Mouse (Mus musculus): ENCODE measurements around the gene Rere. TPM values are rescaled to one million over a fixed set of nuclear protein-coding genes. Genes with fewer than 3 reads are reported as not detected.
A peak's percentile ranks its signal among the peaks of the same experiment; 100 is the strongest.

The Rere gene
- polyA plus RNA-seq, 1 experiment from 2014 or later = 29.5 TPM

DNA sequence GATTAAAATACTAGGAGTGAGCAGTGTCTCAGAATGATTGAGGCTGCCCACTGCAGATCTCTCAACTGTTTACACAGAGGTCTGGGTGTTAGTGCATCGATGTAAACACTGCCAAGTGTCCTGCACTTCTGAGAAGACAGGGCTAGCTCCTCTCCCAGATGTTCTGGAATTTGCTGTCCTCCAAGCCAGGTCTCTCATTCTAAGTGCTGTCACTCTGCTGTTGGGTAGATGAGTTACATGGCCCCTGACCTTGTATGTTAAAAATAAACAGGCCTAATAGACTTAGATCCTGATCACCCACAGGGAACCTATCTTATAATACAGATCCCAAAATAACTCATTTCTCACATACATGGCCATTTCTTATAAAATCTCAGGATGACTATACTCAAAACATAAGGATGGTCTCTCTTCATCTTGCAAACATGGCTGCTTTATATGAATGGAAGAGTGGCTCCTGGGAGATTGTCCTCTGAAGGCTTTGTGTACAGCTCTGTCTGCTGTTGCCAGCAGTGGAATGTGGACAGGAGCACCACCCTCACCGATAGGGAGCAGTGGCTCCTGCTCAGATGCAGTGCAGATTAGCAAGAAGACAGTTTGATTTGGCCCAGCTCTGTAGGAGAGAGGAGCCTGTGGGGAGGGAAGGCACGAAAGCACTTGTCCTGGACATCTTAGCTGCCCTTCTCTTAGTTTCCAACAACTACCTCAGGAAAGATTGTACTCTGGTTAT is 294.1 kb downstream of the Rere start:
- peak overlapping the region; percentile 26; the same call in 1 of the 2 replicates for H3K27ac ChIP-seq (ENCODE audit: poor library complexity, severe bottlenecking)
- H3K4me1 ChIP-seq (replicated peaks) = peaks cover 39% of the 10 kb centered on the region
- no peaks in the 10 kb centered on the region for H3K9me3 ChIP-seq (replicated peaks)
- H3K9ac ChIP-seq = no peak overlapping the region
- no peaks in the 10 kb centered on the region for H3K27me3 ChIP-seq (replicated peaks)
- ATAC-seq (ENCODE audit: insufficient number of reproducible peaks, low FRiP score) = no peak
- WGBS = 54% methylated on average over 3 of the region's 3 CpGs
- H3K4me2 ChIP-seq = no peak overlapping the region
- no peak overlapping the region for H3K4me3 ChIP-seq
- H3K36me3 ChIP-seq = peaks cover 11% of the 10 kb centered on the region

DNA sequence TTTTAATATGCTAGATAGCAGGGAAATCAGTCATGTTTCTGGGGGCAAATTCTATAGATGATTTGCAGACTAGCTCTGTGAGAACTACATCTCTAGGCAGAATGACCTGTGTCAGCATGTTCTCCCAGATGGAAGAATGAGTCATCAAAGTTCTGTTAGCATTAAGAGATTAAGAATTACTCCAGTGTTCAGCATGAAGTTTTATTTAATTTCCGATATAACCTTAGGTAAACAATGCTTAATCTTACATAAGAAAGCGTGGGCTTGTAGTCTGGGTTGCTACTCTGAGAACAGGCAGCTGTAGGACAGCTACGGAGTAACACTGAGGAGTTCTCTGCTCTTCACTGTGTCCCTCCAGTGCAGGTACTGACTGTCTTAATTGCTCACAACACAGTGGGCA is 294.9 kb downstream of the Rere start:
- ATAC-seq (ENCODE audit: insufficient number of reproducible peaks, low FRiP score) = no peak
- Histone ChIP-seq H3K36me3 (peaks cover 11% of the 10 kb centered on the region), H3K27me3 (replicated peaks) (no peaks in the 10 kb centered on the region), H3K27ac (ENCODE audit: poor library complexity, severe bottlenecking) (no peak overlapping the region), H3K4me1 (replicated peaks) (peaks cover 41% of the 10 kb centered on the region), H3K4me3 (no peak overlapping the region), H3K9me3 (replicated peaks) (no peaks in the 10 kb centered on the region), H3K9ac (no peak overlapping the region), H3K4me2 (no peak overlapping the region)
- 80% methylated on average over 3 of the region's 3 CpGs for WGBS

DNA sequence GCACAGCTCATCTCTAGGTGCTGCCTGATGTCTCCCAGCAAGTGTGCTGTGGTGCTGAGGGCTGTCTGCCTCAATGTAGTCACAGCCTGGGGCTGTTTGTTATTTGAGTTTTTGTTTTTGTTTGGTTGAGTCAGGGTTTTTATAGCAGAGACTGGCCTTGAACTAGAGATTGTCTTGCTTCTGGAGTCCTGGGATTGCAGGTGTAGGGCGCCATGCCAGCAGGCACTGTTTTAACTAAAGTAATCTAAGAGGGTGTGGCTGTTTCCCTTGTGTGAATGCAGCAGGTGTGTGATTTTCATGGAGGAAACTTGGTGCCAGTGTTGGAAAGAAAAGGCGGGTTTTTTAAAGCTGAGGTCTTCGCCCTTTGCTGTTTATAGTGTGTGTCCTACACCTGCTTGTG is 296.6 kb downstream of the Rere start:
- H3K27ac ChIP-seq (ENCODE audit: poor library complexity, severe bottlenecking) = no peak overlapping the region
- no peaks in the 10 kb centered on the region for H3K9me3 ChIP-seq (replicated peaks)
- H3K4me3 ChIP-seq = no peak overlapping the region
- peaks cover 50% of the 10 kb centered on the region for H3K4me1 ChIP-seq (replicated peaks)
- no peak overlapping the region for H3K4me2 ChIP-seq
- peaks cover 7% of the 10 kb centered on the region; the same call in 1 of the 2 replicates for H3K36me3 ChIP-seq
- no peak for ATAC-seq (ENCODE audit: insufficient number of reproducible peaks, low FRiP score)
- 98% methylated on average over 3 of the region's 3 CpGs for WGBS
- no peak overlapping the region for H3K9ac ChIP-seq
- H3K27me3 ChIP-seq (replicated peaks) = no peaks in the 10 kb centered on the region

DNA sequence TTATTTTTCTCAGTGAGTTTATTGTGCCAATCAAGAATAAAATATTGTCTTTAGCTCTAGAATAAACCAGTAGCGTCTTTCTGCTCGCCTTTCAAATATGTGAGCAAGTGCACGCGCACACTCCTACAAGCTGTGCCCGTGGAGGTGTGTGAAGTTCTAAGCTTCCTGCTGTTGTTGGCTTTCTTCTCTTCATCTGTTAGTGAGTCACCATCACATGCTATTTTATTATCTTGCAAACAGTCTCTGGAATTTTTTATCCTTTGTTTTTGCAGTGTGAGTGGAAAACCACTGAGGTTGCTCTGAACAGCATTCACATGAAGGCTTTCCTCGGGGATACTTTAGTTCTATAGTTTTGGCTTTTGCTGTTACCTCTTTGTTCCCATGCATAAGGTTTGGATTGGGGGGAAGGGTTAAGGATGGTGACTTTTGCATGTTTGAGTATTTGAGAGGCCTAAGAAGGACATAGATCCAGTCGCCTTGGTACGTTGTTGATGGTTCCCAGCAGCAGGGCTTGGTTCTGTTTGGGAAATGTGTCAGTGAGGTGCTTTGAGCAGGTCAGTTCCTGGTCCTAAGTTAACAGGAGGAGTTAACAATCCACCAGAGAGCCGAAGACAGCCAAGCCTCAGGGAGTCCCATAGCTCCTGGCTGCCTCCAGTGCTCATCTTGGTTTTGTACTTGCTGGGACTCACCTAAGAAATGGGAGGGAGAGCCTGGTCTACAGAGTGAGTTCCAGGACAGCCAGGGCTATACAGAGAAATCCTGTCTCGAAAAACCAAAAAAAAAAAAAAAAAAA is 300.7 kb downstream of the Rere start:
- Histone ChIP-seq H3K27ac (ENCODE audit: poor library complexity, severe bottlenecking) (peak overlapping the region; percentile 80), H3K9ac (peak overlapping the region; percentile 34; the same call in 1 of the 2 replicates), H3K4me2 (no peak overlapping the region), H3K9me3 (replicated peaks) (no peaks in the 10 kb centered on the region), H3K4me1 (replicated peaks) (peaks cover 57% of the 10 kb centered on the region), H3K36me3 (no peaks in the 10 kb centered on the region; the same call in 1 of the 2 replicates), H3K4me3 (no peak overlapping the region), H3K27me3 (replicated peaks) (no peaks in the 10 kb centered on the region)
- 56% methylated on average over 10 of the region's 10 CpGs for WGBS
- ATAC-seq (ENCODE audit: insufficient number of reproducible peaks, low FRiP score) = peak; percentile 47

DNA sequence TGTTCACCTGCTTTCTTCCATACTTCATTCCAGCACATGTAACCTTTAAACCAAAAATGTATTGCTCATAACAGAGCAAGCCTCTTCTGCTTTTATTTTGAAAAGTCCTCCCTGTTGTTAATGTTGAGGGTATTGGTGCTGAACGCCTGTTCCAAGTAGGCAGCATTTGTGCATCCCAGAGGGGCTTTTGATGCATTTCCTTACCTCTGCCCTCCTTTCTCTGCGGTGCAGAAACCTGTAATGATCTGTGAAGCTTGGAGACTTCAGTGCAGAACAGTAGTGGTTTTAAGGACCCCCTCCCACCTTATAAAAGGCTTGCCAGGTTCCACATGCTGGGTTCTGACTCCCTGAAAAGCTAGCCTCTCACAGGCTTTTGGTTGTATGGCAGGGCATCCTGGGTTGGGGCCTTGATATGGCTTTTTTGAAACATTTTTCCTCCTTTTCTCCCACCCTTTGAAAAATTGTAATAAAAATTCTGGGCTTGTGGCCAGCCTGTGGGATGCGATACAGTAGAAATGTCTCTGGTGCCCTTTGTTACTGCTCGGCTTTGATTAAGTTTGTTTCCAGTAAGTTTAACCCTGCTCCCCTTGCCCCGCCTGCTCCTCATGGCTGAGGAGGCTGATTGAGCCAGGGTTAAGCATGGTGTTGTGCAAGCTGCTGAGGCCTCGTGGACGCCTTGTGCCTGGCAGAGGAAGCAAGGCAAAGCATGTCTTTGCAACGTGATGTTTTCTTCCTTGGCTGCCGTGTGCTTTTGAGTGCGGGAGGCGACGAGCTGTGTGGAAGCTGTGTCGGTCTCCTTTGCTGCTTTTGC is 301.7 kb downstream of the Rere start:
- WGBS = 34% methylated on average over 13 of the region's 13 CpGs
- no peak for ATAC-seq (ENCODE audit: insufficient number of reproducible peaks, low FRiP score)
- Histone ChIP-seq H3K4me1 (replicated peaks) (peaks cover 63% of the 10 kb centered on the region), H3K27me3 (replicated peaks) (no peaks in the 10 kb centered on the region), H3K4me3 (no peak overlapping the region), H3K9me3 (replicated peaks) (no peaks in the 10 kb centered on the region), H3K27ac (ENCODE audit: poor library complexity, severe bottlenecking) (peak overlapping the region; percentile 80), H3K4me2 (peak overlapping the region; percentile 14; the same call in 1 of the 2 replicates), H3K36me3 (no peaks in the 10 kb centered on the region; the same call in 1 of the 2 replicates), H3K9ac (peak overlapping the region; percentile 59)

DNA sequence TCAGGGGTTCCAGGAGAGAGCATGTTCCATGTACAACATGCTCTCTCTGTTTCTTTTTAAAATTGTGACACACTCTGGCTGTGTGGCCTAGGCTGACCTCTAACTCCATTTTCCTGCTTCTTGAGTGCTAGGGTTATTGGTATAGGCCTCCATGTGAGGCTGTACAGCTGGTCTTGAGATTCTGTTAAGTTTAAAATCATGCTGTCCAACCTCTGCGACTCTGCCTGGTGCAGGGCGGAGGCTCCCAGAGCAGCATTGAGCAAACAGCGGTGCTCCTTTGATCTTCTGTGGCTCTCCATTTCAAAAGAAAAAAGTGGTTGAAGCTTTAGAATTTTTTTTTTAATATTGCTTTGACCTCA is 302.3 kb downstream of the Rere start:
- peak overlapping the region; percentile 80 for H3K27ac ChIP-seq (ENCODE audit: poor library complexity, severe bottlenecking)
- H3K9me3 ChIP-seq (replicated peaks) = no peaks in the 10 kb centered on the region
- peak overlapping the region; percentile 14; the same call in 1 of the 2 replicates for H3K4me2 ChIP-seq
- peak overlapping the region; percentile 59 for H3K9ac ChIP-seq
- 64% methylated on average over 3 of the region's 3 CpGs for WGBS
- no peaks in the 10 kb centered on the region for H3K27me3 ChIP-seq (replicated peaks)
- peaks cover 64% of the 10 kb centered on the region for H3K4me1 ChIP-seq (replicated peaks)
- ATAC-seq (ENCODE audit: insufficient number of reproducible peaks, low FRiP score) = no peak
- H3K36me3 ChIP-seq = no peaks in the 10 kb centered on the region; the same call in 1 of the 2 replicates
- no peak overlapping the region for H3K4me3 ChIP-seq

DNA sequence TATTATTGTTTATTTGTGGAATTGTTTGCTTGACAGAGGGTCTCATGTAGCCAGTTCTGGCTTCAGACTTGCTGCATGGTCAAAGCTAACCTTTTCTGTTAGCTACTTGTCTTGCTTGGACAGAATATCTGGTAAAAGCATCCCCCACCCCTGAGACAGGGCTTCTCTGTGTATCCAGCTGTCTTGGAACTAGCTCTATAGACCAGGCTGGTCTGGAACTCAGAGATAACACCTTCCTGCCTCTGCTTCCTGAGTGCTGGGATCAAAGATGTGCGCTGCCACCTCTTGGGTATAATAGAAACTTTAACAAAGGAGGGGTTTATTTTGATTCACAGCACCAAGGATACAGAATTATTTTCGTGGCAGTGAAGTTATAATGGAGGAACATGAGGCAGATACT is 304.4 kb downstream of the Rere start:
- 66% methylated on average over 2 of the region's 2 CpGs for WGBS
- H3K36me3 ChIP-seq = no peaks in the 10 kb centered on the region
- H3K27me3 ChIP-seq (replicated peaks) = no peaks in the 10 kb centered on the region

DNA sequence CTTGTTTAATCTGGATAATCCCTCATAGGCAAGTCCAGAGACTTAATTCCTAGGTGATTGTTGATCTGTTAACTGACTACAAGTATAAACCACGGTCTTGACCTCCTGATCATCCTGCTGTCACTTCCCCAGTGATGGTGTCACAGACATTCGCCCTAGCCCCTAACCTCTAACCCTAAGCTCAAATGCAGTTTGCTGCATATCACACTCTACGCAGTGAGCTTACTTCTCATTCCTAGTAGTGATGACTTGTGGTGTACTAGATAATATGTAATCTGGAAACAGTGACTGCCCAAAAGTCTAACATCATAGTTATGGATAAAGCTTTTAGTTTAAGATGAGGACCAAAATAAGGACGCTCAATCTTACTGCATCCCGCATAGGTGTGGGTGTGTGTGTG is 304.8 kb downstream of the Rere start:
- Histone ChIP-seq H3K9me3 (replicated peaks) (no peaks in the 10 kb centered on the region), H3K4me2 (no peak overlapping the region), H3K4me3 (no peak overlapping the region), H3K4me1 (replicated peaks) (peaks cover 78% of the 10 kb centered on the region), H3K9ac (no peak overlapping the region), H3K27me3 (replicated peaks) (no peaks in the 10 kb centered on the region), H3K36me3 (no peaks in the 10 kb centered on the region), H3K27ac (ENCODE audit: poor library complexity, severe bottlenecking) (no peak overlapping the region)
- ATAC-seq (ENCODE audit: insufficient number of reproducible peaks, low FRiP score) = no peak
- WGBS = 80% methylated on average over 5 of the region's 5 CpGs

More for the DNA sequence above, 304.4 kb downstream of the Rere start:
- H3K4me3 ChIP-seq = no peak overlapping the region
- H3K4me1 ChIP-seq (replicated peaks) = peaks cover 78% of the 10 kb centered on the region
- no peak overlapping the region for H3K27ac ChIP-seq (ENCODE audit: poor library complexity, severe bottlenecking)
- no peak overlapping the region for H3K4me2 ChIP-seq
- no peak for ATAC-seq (ENCODE audit: insufficient number of reproducible peaks, low FRiP score)
- no peaks in the 10 kb centered on the region for H3K9me3 ChIP-seq (replicated peaks)
- H3K9ac ChIP-seq = no peak overlapping the region

DNA sequence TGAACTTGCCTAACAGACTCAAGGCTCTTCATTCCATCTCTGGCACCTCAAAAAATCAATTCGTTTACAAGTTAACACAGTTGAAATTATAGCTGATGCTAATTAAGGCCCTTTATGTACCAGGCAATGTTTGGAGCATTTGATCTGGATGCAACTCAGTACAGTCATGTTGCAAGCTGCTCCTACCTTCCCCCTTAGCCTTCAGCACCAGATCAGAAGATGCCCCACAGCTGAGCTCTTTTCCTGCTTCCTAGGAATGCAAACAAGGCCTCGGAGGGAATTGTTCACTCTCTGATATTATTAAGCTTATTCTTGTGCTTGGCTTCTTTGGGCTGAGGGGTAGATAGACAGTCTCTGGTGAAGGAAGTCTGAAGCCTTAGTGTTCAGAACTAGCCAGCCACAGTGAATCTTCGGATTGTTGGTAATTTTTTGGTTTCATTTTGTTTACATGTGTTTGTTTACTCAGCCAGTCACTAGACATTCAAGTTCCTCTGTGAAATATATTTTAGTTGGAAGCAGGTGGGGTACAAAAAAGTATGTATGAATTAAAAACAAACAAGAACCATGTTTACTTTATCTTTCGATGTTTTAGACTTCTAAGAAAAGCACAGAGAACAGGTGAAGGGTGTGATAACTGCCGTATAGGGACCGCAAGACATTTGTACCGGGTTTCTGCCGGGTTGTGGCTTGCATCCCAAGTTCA is 306.3 kb downstream of the Rere start:
- WGBS = 75% methylated on average over 8 of the region's 8 CpGs
- ATAC-seq (ENCODE audit: insufficient number of reproducible peaks, low FRiP score) = no peak
- H3K27ac ChIP-seq (ENCODE audit: poor library complexity, severe bottlenecking) = no peak overlapping the region

DNA sequence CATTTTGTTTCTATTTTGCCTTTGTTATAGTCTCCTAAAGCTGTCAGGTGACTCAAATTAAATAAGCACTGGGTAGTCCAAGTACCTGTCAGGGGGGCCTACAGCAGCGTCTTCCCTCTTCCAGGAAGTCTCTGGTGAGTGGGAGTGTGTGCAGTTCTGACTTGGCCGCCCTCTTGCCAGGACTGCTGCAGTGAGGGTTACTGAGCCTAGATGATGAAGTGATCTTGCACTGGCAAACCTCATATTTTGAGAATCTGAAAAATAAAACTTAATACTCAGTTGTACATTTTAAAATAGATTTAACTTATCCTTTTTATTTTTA is 306.8 kb downstream of the Rere start:
- no peak for ATAC-seq (ENCODE audit: insufficient number of reproducible peaks, low FRiP score)
- Histone ChIP-seq H3K9me3 (replicated peaks) (no peaks in the 10 kb centered on the region), H3K27me3 (replicated peaks) (no peaks in the 10 kb centered on the region), H3K36me3 (no peaks in the 10 kb centered on the region), H3K9ac (no peak overlapping the region), H3K27ac (ENCODE audit: poor library complexity, severe bottlenecking) (no peak overlapping the region), H3K4me2 (no peak overlapping the region), H3K4me1 (replicated peaks) (peaks cover 74% of the 10 kb centered on the region), H3K4me3 (no peak overlapping the region)
- 69% methylated on average over 2 of the region's 2 CpGs for WGBS

More for the DNA sequence above, 306.3 kb downstream of the Rere start:
- Histone ChIP-seq H3K9ac (no peak overlapping the region), H3K27me3 (replicated peaks) (no peaks in the 10 kb centered on the region), H3K4me1 (replicated peaks) (peaks cover 78% of the 10 kb centered on the region), H3K36me3 (no peaks in the 10 kb centered on the region), H3K4me2 (no peak overlapping the region), H3K4me3 (no peak overlapping the region), H3K9me3 (replicated peaks) (no peaks in the 10 kb centered on the region)
